Mouse (Mus musculus) hindbrain, embryonic 16.5 days (tissue): ENCODE measurements around the gene 2610008E11Rik. TPM values are rescaled to one million over a fixed set of nuclear protein-coding genes. Genes with fewer than 3 reads are reported as not detected.

Source experiments
- ATAC-seq: fragments of 200-750 bp; cut with Nextera tagmentation; 2 replicates; pipeline ENCODE4 v1.8.0; 2017; ENCODE audit warnings: moderate TSS enrichment, moderate library complexity
- H3K27ac ChIP-seq: fragments of 300-500 bp; sonication (generic); 2 replicates; pipeline ENCODE4 v1.5.1; 2014; ENCODE audit warnings: low read depth, mild to moderate bottlenecking, control low read depth, low read length, moderate library complexity
- H3K27me3 ChIP-seq: fragments of 300-500 bp; sonication (generic); replicated peaks from 2 replicates; pipeline ENCODE4 v1.6.1; 2014; ENCODE audit warnings: low read length; ENCODE audit not compliant: control insufficient read depth, insufficient read depth
- H3K36me3 ChIP-seq: fragments of 300-500 bp; sonication (generic); 2 replicates; pipeline ENCODE4 v1.6.1; 2014; ENCODE audit warnings: mild to moderate bottlenecking, low read length, moderate library complexity, mixed read lengths; ENCODE audit not compliant: control insufficient read depth, insufficient read depth
- H3K4me1 ChIP-seq: fragments of 300-500 bp; sonication (generic); 2 replicates; pipeline ENCODE4 v1.6.1; 2014; ENCODE audit warnings: low read depth, low read length; ENCODE audit not compliant: control insufficient read depth, insufficient read depth
- H3K4me2 ChIP-seq: fragments of 300-500 bp; sonication (generic); 2 replicates; pipeline ENCODE4 v1.6.1; 2014; ENCODE audit warnings: mild to moderate bottlenecking, low read length, control low read depth, moderate library complexity
- H3K4me3 ChIP-seq: fragments of 300-500 bp; sonication (generic); 2 replicates; pipeline ENCODE4 v1.5.1; 2014; ENCODE audit warnings: mild to moderate bottlenecking, low read length, control low read depth, moderate library complexity
- H3K9ac ChIP-seq: fragments of 300-500 bp; sonication (generic); 2 replicates; pipeline ENCODE4 v1.6.1; 2014; ENCODE audit warnings: low read depth, mild to moderate bottlenecking, control low read depth, low read length, moderate library complexity
- H3K9me3 ChIP-seq: fragments of 300-500 bp; sonication (generic); 2 replicates; pipeline ENCODE4 v1.6.1; 2014; ENCODE audit warnings: mild to moderate bottlenecking, low read length, moderate library complexity; ENCODE audit not compliant: control insufficient read depth
- WGBS: fragments of 180-500 bp; shearing (Covaris S2); extraction: QIAGEN DNeasy Blood & Tissue Kit; methylation state at CpG from one replicate; pipeline ENCODE4 v1.1.7; 2014; 5-methylcytosine and 5-hydroxymethylcytosine counted together
- polyA plus RNA-seq: library from polyadenylated mRNA; unstranded; fragments of >200 nt; fragmentation: Nextera tagmentation; extraction: Ambion mirVana; gene quantifications from 2 replicates; pipeline ENCODE4 v1.2.1, GENCODE M21; 2015

2610008E11Rik gene
- polyA plus RNA-seq, result 38.5 and 43.5 TPM in 2 replicates

DNA sequence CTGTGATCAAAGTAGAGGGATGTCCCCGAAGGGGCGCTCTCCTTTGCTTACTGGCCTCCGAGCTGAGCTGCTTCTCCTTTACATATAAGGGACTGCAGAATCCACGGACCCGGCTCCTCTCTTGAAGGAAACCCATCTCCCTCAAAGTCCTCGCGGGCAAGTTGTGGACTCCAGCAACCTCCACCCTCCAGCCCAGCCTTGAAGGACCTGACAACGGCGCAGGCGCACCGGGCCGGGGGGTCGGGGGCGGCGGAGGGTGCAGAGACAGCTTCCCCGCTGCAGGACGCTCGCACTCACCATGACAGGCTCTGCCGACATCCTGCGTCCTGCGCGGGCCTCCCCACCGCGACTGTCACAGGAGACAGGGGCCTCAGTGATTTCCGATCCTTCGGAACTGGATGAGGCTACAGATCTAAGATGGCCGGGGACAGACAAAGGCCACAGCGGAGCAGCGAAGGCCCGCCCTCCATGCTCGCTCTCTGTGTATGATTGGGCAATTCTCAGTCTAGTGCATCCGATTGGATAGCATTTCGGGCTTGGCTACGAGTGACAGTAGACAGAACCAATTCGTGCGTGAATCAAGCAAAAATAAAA is at the start of gene 2610008E11Rik:
Gene 2610008E11Rik, minus strand, starts transcription at position 440 of the 594 bp plus-strand sequence.
- Histone ChIP-seq H3K4me1 (peaks cover 17% of the 10 kb centered on the region), H3K36me3 (peaks cover 8% of the 10 kb centered on the region), H3K27me3 (no peaks in the 10 kb centered on the region), H3K4me3 (peak within 1 kb of the TSS; percentile 65), H3K27ac (peak within 1 kb of the TSS; percentile 99), H3K9me3 (no peaks in the 10 kb centered on the region), H3K9ac (peak within 1 kb of the TSS; percentile 94), H3K4me2 (peak within 1 kb of the TSS; percentile 72)
- ATAC-seq, result peak; percentile 100
- WGBS, result under 1% methylated on average over 36 of the region's 36 CpGs

DNA sequence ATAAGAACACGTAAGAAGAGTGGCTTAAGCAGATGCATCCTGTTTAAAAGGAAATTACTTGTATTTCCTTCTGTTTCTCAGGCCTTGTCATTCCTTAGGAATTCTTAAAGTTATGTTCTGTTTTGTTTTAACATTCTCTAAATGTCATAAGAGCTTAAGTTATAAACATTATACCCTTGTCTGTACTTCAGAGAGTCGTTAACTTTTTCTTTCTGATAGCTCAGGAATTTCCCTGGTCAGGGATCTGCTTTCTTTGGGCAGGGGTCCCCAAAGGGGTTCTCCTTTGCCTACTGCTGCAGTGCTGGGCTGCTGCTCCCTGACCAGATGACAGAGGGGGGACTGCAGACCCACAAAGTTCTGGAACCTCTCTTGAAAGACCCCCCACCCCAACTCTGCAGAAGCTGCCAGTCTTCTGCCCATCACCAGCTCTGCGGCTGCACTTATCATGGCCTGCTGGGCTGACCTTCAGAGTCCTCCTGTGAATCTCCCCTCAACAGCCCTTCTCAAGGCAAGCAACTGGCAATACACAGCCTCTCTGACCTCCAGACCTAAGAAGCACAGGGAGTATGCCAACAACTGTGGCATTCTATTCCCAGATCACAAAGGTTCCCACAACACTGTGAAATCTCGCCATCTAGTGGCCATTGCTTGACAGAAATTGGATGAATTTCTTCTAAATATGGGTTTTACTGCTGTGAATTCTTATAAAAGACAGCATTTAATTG is 18.9 kb upstream of the 2610008E11Rik start:
- H3K4me3 ChIP-seq, result no peak overlapping the region
- H3K4me1 ChIP-seq, result no peaks in the 10 kb centered on the region
- 50% methylated on average over 4 of the region's 4 CpGs for WGBS
- peak; percentile 79 for ATAC-seq
- H3K27me3 ChIP-seq, result no peaks in the 10 kb centered on the region
- no peak overlapping the region for H3K9ac ChIP-seq
- H3K9me3 ChIP-seq, result no peaks in the 10 kb centered on the region
- no peak overlapping the region for H3K27ac ChIP-seq
- no peaks in the 10 kb centered on the region for H3K36me3 ChIP-seq
- no peak overlapping the region for H3K4me2 ChIP-seq

DNA sequence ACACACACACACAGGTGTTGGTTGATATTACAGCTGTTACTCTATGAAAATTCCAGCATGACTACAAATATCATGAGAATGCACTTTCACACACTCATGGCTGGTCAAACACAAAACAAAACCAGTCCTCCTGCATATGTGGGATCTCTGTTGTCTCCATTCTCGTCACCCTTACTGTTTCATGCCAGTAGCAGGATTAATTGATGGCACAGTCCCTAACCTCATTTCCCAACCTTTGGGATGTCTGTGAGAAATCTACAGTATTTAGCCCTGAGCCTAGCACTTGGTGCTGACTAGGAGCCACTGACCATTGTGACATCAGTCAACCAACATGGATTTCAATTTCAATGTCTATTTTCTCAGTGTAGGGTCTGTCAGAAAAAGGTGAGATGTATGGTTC is 17.7 kb upstream of the 2610008E11Rik start:
- Histone ChIP-seq H3K9ac (no peak overlapping the region), H3K9me3 (no peaks in the 10 kb centered on the region), H3K27ac (no peak overlapping the region), H3K4me1 (no peaks in the 10 kb centered on the region), H3K4me2 (no peak overlapping the region), H3K36me3 (no peaks in the 10 kb centered on the region), H3K27me3 (no peaks in the 10 kb centered on the region), H3K4me3 (no peak overlapping the region)
- ATAC-seq, result no peak
- WGBS, result 63% methylated on average over 1 of the region's 1 CpGs

DNA sequence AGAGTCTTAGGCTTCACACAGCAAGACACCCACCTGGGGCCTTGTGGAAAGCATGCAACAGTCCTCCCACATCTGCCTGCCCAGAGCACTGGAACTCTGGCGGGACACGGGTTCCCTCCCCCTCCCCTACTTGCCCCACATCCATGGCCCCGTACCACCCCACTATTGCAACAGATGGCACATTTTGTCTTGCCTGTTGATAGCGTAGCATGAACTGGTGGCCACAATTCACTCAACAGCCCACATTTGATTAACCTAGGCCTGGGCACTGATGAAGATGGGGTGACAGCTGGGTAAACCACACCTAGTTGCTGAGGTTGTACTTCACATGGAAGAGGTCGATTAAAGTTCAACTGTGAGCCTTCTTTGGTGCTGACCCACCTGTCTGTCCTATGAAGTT is 13.1 kb upstream of the 2610008E11Rik start:
- H3K4me2 ChIP-seq, result no peak overlapping the region
- no peaks in the 10 kb centered on the region for H3K27me3 ChIP-seq
- no peaks in the 10 kb centered on the region for H3K36me3 ChIP-seq
- no peaks in the 10 kb centered on the region for H3K4me1 ChIP-seq
- WGBS, result 88% methylated on average over 5 of the region's 5 CpGs
- H3K27ac ChIP-seq, result no peak overlapping the region
- no peak overlapping the region for H3K4me3 ChIP-seq
- no peaks in the 10 kb centered on the region for H3K9me3 ChIP-seq
- H3K9ac ChIP-seq, result no peak overlapping the region
- no peak for ATAC-seq

DNA sequence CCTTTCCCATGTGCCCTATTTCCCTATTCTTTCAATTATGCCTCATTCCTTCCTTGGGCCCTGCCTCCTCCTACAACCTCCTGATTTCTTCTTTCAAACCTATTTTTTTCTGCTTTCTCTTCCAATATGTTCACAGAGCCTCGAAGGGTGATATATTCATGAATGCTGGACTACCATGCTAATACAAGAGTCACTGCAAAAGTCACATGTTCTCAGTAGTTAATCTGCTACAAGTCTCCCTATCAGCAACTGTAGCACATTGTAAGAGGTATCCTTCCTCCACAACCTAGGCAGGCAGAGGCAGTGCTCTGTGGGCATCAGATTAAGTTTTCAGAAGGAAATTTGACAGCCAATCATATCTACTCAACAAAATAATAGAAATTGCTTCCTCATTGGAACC is 11.8 kb upstream of the 2610008E11Rik start:
- H3K4me3 ChIP-seq, result no peak overlapping the region
- no peak overlapping the region for H3K27ac ChIP-seq
- H3K4me2 ChIP-seq, result no peak overlapping the region
- no peaks in the 10 kb centered on the region for H3K4me1 ChIP-seq
- no peak for ATAC-seq
- no peaks in the 10 kb centered on the region for H3K9me3 ChIP-seq
- WGBS, result 91% methylated on average over 1 of the region's 1 CpGs
- H3K27me3 ChIP-seq, result no peaks in the 10 kb centered on the region
- H3K36me3 ChIP-seq, result no peaks in the 10 kb centered on the region
- H3K9ac ChIP-seq, result no peak overlapping the region

DNA sequence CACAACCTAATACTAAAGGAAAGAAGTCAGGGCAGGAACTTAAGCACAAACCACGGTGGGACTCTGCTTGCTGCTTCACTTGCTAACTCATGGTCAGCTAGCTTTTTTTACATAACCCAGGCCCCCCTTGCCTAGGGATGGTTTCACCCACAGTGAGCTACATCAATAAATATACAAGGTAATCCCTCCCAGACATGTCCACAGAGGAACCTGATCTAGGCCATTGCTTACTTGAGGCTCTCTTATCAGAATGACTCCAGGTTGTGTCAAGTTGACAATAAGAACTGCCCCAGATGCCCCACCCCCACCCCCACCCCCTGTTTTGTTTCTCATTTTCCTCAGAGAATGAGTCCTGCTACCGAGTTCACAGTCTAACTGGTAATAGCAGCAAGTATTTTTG is 10.1 kb upstream of the 2610008E11Rik start:
- H3K4me3 ChIP-seq, result no peak overlapping the region
- H3K36me3 ChIP-seq, result no peaks in the 10 kb centered on the region
- H3K27me3 ChIP-seq, result no peaks in the 10 kb centered on the region
- 86% methylated on average over 2 of the region's 2 CpGs for WGBS
- no peaks in the 10 kb centered on the region for H3K9me3 ChIP-seq
- H3K9ac ChIP-seq, result no peak overlapping the region
- no peak overlapping the region for H3K27ac ChIP-seq
- no peak for ATAC-seq
- no peaks in the 10 kb centered on the region for H3K4me1 ChIP-seq
- no peak overlapping the region for H3K4me2 ChIP-seq

DNA sequence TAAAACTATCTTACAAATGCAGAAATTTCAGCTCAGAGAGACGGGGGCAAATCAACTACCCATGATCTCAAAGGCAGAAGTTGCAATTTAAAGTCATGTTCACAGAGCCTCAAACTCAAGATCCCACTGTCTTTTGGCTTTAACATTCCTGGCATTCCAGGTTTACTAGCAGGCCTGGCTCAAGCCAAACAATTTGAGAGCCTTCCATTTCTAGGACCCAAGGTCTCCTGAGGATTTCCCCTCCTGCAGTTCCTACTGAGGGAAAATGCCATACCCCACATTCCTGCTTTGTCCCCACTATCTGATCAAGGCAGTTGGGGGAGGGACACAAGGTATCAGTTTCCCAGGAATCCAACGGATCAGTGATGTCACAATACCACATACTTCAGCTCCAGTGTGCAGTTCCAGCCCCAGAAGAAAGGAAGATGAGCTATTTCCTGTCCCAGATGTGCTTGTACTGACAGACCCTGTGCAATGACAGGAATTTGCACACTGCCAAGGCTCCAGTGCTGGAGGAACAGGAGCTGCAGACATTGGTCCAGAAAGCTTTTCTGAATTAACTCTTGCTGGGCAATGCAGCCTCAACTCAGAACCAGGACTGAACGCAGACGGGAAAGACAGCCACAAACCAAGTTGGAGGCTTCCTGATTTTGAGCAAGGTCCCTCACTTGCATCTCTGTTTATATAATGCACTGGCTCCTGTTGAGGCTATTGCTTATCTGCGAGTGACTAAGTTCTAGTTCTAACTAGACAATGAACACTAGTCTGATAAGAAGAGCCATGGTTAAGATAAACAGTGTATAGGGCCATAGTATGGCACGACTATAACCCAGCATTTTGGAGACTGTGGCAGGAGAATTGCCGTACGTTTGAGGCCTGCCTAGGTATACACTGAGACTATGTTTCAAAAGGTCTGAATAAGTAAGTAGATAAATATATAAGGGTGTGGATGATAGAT is 9.2 kb upstream of the 2610008E11Rik start:
- Histone ChIP-seq H3K4me2 (no peak overlapping the region), H3K36me3 (no peaks in the 10 kb centered on the region), H3K4me1 (no peaks in the 10 kb centered on the region), H3K9me3 (no peaks in the 10 kb centered on the region), H3K27ac (no peak overlapping the region), H3K4me3 (no peak overlapping the region), H3K9ac (no peak overlapping the region), H3K27me3 (no peaks in the 10 kb centered on the region)
- 75% methylated on average over 8 of the region's 8 CpGs for WGBS
- no peak for ATAC-seq

DNA sequence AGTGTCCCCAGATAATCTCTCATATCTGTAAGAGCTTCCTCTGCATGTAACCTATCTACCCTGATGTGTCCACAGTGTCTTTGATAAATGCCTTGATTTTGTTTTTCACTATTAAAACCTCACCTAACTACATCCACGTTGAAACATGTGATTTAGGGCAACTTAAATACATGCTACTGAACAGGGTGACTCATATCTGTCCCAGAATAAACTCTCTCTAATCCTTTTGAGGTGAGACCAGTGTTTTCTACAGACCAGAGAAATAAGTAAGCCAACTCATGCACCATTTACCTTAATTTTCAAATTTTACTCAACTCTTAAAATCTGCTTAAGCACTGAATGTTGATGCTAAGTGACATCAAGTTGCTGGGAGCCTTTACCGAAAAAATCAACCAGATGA is 694 bp downstream of the 2610008E11Rik start:
- WGBS, result 14% methylated on average over 2 of the region's 2 CpGs

DNA sequence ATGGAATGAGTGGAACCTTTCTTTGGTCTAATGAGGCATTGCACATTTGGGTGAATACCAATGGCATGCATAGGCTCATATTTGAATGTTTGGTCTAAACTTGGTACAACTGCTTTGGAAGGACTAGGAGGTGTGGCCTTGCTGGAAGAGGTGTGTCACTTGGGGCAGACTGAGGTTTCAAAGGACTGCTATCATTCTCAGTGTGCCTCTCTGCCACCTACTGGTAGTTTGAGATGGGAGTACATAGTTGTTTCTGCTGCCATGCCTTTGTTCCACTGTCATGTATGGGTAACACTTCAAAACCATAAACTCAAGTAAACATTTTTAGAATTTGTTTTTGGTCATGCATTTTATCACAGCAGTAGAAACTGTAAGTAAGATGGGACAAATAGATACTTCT is 5.7 kb downstream of the 2610008E11Rik start:
- Histone ChIP-seq H3K27ac (no peak overlapping the region), H3K4me2 (no peak overlapping the region), H3K4me1 (peaks cover 17% of the 10 kb centered on the region), H3K4me3 (no peak overlapping the region), H3K9ac (no peak overlapping the region), H3K9me3 (peaks cover 4% of the 10 kb centered on the region; the same call in 1 of the 2 replicates), H3K36me3 (peaks cover 46% of the 10 kb centered on the region), H3K27me3 (no peaks in the 10 kb centered on the region)
- no peak for ATAC-seq

More for the DNA sequence above, 694 bp downstream of the 2610008E11Rik start:
- Histone ChIP-seq H3K4me3 (peak overlapping the region; percentile 65), H3K9ac (peak overlapping the region; percentile 94), H3K36me3 (peaks cover 13% of the 10 kb centered on the region), H3K4me2 (peak overlapping the region; percentile 72), H3K9me3 (no peaks in the 10 kb centered on the region), H3K27me3 (no peaks in the 10 kb centered on the region), H3K27ac (peak overlapping the region; percentile 99; the same call in 1 of the 2 replicates), H3K4me1 (peaks cover 17% of the 10 kb centered on the region)
- ATAC-seq, result no peak
